Mouse (Mus musculus): ENCODE results near the gene Prmt9. TPM values are rescaled to one million over a fixed set of nuclear protein-coding genes. Genes with fewer than 3 reads are reported as not detected.

Gene Prmt9
- polyA plus RNA-seq (2012) = 0.05 TPM in 2 replicates

DNA sequence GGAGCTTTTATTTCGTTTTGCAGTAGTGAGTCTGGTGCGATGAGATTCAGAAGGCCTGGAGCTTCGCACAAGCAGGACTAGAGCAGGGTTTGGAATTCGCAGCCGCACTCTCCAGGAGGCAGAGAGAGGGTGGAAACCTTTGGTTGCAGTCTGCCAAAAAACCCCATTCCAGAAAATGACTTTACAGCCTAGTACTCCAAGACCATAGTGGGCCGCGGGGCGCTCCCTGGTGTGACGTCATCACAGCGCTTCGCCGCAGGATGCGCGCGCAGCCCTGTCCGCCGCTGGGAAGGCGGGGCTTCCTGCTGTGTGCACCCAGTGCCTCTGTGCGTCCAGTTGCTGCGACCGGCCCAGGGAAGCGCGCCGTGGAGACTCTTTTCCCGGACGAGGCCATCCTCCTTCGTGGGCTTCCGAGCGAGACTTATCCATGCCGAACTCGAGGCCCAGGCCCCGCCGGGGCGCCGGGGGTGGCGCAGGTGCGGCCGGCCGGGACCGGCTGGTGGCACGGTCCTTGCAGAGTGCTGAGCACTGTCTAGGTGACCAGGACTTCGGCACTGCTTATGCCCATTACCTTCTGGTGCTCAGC lies at the start of gene Prmt9:
TSS of gene Prmt9 (plus strand) at position 277 of the 586 bp plus-strand sequence.
- no peaks in the 10 kb centered on the region for H3K27me3 ChIP-seq (ENCODE audit: control insufficient read depth)
- peaks cover 29% of the 10 kb centered on the region for H3K4me1 ChIP-seq (ENCODE audit: control insufficient read depth)
- H3K36me3 ChIP-seq (ENCODE audit: control insufficient read depth) = peaks cover 33% of the 10 kb centered on the region
- TF ChIP-seq TAL1 (IDR thresholded peaks at IDR 0.05; ENCODE audit: low read length) (no peak), GATA1 (IDR thresholded peaks at IDR 0.05; ENCODE audit: low read length) (no peak)
- peak within 1 kb of the TSS; percentile 72 for H3K4me3 ChIP-seq (replicated peaks)
- no peaks in the 10 kb centered on the region for H3K9me3 ChIP-seq (ENCODE audit: control insufficient read depth, low read length)

GRCm38 (mm10) chr8:77500264-77500663 lies 48.9 kb upstream of the Prmt9 start:
- no peaks in the 10 kb centered on the region for H3K4me1 ChIP-seq (ENCODE audit: control insufficient read depth)
- H3K9me3 ChIP-seq (ENCODE audit: control insufficient read depth, low read length) = no peaks in the 10 kb centered on the region
- H3K27me3 ChIP-seq (ENCODE audit: control insufficient read depth) = no peaks in the 10 kb centered on the region
- no peaks in the 10 kb centered on the region for H3K36me3 ChIP-seq (ENCODE audit: control insufficient read depth)
- TF ChIP-seq TAL1 (IDR thresholded peaks at IDR 0.05; ENCODE audit: low read length) = no peak
- no peak for TF ChIP-seq GATA1 (IDR thresholded peaks at IDR 0.05; ENCODE audit: low read length)
- H3K4me3 ChIP-seq (replicated peaks) = no peak overlapping the region

DNA sequence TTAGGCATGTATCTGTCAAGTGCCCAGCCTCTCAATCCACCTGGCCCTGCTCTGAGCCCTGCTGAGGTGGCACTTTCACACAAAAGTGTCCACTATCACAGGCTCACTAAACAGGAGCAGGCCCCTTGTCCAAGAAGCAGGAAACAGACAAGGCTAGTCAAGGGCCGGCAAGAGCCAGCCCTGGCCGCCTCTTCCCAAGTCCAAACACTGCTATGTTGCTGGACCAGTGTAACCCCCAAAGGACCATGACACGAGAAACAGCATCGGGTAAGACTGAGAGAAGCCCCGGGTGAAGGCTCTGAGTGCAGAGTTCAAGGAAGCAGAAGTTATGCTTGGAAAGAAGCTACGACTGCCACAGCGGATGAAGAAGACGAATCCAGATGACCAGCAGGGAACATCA lies 48.1 kb upstream of the Prmt9 start:
- no peaks in the 10 kb centered on the region for H3K4me1 ChIP-seq (ENCODE audit: control insufficient read depth)
- no peaks in the 10 kb centered on the region for H3K9me3 ChIP-seq (ENCODE audit: control insufficient read depth, low read length)
- no peaks in the 10 kb centered on the region for H3K36me3 ChIP-seq (ENCODE audit: control insufficient read depth)
- TF ChIP-seq TAL1 (IDR thresholded peaks at IDR 0.05; ENCODE audit: low read length) (no peak), GATA1 (IDR thresholded peaks at IDR 0.05; ENCODE audit: low read length) (no peak)
- H3K4me3 ChIP-seq (replicated peaks) = no peak overlapping the region
- H3K27me3 ChIP-seq (ENCODE audit: control insufficient read depth) = no peaks in the 10 kb centered on the region

- TF ChIP-seq TAL1 (IDR thresholded peaks at IDR 0.05; ENCODE audit: low read length) (no peak), GATA1 (IDR thresholded peaks at IDR 0.05; ENCODE audit: low read length) (no peak)
- Histone ChIP-seq H3K36me3 (ENCODE audit: control insufficient read depth) (no peaks in the 10 kb centered on the region), H3K4me3 (replicated peaks) (no peak overlapping the region), H3K9me3 (ENCODE audit: control insufficient read depth, low read length) (no peaks in the 10 kb centered on the region), H3K4me1 (ENCODE audit: control insufficient read depth) (no peaks in the 10 kb centered on the region), H3K27me3 (ENCODE audit: control insufficient read depth) (no peaks in the 10 kb centered on the region)
These were observed 46.6 kb upstream of the Prmt9 start for GRCm38 (mm10) chr8:77502547-77502946.

DNA sequence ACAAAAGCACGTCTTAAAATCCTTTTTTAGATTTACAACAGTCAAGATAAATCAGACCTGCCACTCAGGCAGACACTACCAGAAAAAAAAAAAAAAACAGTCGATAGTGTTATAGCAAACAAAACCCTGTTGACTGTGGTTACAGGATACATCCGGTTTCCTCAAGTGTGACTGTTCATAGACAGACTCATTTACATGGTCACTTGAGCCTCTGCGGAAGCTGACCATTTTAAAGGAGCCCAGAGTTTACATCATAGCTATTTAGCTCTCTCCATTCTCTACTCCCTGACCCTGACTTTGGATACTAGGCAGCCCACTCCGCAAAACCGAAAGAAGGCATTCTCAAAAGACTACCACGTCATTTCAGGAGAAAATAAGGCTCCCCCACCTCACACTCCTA lies 42.7 kb upstream of the Prmt9 start:
- no peaks in the 10 kb centered on the region for H3K36me3 ChIP-seq (ENCODE audit: control insufficient read depth)
- TF ChIP-seq GATA1 (IDR thresholded peaks at IDR 0.05; ENCODE audit: low read length) (no peak), TAL1 (IDR thresholded peaks at IDR 0.05; ENCODE audit: low read length) (no peak)

DNA sequence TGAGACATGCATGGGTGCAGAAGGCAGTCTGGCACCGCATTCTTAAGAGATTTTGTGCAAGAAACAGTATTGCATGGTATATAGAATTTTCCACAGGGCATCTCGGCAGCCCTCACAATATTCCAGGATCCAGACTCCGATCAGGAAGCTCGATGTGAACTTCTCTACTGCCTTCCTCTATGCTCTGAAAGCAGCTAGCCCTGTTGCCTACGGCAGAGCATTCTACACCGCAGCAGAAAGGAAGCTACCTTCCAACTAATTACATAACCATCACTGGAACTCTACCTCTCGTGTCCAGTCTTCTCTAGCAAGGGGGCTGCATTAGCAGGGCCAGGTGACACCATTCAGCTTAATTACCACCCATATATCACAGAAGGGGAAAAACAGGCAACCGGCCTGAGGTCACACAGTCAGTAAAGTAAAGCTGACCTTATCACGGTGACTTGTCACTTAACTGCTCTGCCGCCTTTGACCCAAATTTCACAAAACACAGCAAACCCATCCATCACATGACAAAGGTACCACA lies 41.6 kb upstream of the Prmt9 start:
- TF ChIP-seq GATA1 (IDR thresholded peaks at IDR 0.05; ENCODE audit: low read length) (no peak), TAL1 (IDR thresholded peaks at IDR 0.05; ENCODE audit: low read length) (no peak)
- Histone ChIP-seq H3K4me1 (ENCODE audit: control insufficient read depth) (peaks cover 2% of the 10 kb centered on the region; the same call in 1 of the 2 replicates), H3K36me3 (ENCODE audit: control insufficient read depth) (no peaks in the 10 kb centered on the region), H3K27me3 (ENCODE audit: control insufficient read depth) (no peaks in the 10 kb centered on the region), H3K9me3 (ENCODE audit: control insufficient read depth, low read length) (no peaks in the 10 kb centered on the region), H3K4me3 (replicated peaks) (no peak overlapping the region)

More for the DNA sequence above, 42.7 kb upstream of the Prmt9 start:
- Histone ChIP-seq H3K4me1 (ENCODE audit: control insufficient read depth) (peaks cover 2% of the 10 kb centered on the region; the same call in 1 of the 2 replicates), H3K9me3 (ENCODE audit: control insufficient read depth, low read length) (no peaks in the 10 kb centered on the region), H3K4me3 (replicated peaks) (no peak overlapping the region), H3K27me3 (ENCODE audit: control insufficient read depth) (no peaks in the 10 kb centered on the region)

DNA sequence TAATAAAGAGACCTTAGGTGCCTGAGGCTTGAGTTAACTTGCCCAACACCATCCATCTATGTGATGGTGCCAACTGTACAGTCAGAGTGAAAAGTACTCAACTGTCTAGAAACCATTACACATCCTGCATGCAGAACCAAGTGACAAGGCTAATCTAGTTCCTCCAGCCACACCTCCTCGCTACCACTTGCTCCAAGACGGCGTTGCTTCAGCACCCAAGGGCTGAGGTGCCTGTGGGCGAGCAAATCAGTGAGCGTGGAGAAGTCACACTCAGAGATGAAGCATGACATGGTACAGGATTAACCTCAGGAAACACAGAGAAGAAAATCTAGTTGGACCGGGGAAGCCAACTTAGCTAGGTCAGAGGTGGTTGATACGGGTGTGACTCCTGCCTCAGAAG lies 40.2 kb upstream of the Prmt9 start:
- no peaks in the 10 kb centered on the region for H3K27me3 ChIP-seq (ENCODE audit: control insufficient read depth)
- H3K9me3 ChIP-seq (ENCODE audit: control insufficient read depth, low read length) = no peaks in the 10 kb centered on the region
- no peaks in the 10 kb centered on the region for H3K36me3 ChIP-seq (ENCODE audit: control insufficient read depth)
- H3K4me3 ChIP-seq (replicated peaks) = no peak overlapping the region
- H3K4me1 ChIP-seq (ENCODE audit: control insufficient read depth) = peaks cover 2% of the 10 kb centered on the region; the same call in 1 of the 2 replicates
- TF ChIP-seq GATA1 (IDR thresholded peaks at IDR 0.05; ENCODE audit: low read length) = no peak
- no peak for TF ChIP-seq TAL1 (IDR thresholded peaks at IDR 0.05; ENCODE audit: low read length)

DNA sequence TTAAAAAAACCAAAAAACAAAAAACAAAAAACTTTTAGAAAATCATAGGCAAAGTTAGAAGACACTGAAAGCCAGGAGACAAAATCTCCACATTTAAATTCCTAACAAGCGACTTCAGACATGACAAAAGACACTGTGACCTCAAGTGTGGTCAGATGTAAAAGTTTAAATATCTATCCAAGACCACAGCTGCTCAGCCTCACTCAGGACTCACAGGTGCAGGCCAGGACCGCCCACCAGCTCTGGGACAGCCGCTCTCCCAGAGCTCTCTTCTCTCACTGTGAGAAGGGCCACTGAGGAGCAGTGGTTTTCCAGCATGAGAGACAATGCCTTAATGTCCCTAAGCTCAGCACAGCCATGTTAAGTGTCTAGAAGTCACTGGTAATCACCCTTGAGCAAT lies 38.8 kb upstream of the Prmt9 start:
- peaks cover 2% of the 10 kb centered on the region; the same call in 1 of the 2 replicates for H3K4me1 ChIP-seq (ENCODE audit: control insufficient read depth)
- H3K27me3 ChIP-seq (ENCODE audit: control insufficient read depth) = no peaks in the 10 kb centered on the region
- no peaks in the 10 kb centered on the region for H3K9me3 ChIP-seq (ENCODE audit: control insufficient read depth, low read length)
- no peak overlapping the region for H3K4me3 ChIP-seq (replicated peaks)
- TF ChIP-seq TAL1 (IDR thresholded peaks at IDR 0.05; ENCODE audit: low read length) (no peak), GATA1 (IDR thresholded peaks at IDR 0.05; ENCODE audit: low read length) (no peak)
- H3K36me3 ChIP-seq (ENCODE audit: control insufficient read depth) = no peaks in the 10 kb centered on the region

DNA sequence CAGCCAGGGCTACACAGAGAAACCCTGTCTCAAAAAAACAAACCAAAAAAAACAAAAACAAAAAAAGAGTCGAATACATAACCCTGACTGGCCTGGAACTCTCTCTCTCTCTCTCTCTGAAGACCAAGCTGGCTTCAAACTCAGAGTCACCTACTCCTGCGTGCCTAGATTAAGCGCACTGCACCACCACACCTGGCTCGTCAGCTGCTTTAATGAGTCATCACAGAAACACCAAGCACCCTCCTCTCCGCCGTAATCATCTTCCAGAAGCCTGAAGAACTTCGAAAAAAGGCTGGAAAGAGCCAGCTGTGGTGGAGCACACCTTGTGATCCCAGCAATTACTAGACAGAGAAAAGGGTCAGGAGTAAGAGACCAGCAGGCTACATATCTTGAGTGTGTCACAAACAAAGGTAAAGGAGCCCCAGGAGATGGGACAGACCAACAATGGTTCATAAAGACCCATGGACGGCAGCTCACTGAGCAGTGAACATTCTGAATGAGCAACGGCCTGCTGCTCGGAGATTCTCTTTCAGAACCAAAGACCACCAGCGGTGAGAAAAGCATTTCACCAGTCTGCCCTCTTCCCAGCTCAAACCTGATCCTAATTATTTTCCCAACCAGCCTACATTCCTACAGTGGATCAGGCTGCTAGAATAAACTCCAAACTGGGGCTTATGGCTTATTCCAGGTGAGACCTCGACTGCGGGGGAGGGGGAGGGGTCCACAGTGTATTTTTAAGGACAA lies 37.3 kb upstream of the Prmt9 start:
- TF ChIP-seq GATA1 (IDR thresholded peaks at IDR 0.05; ENCODE audit: low read length) (no peak), TAL1 (IDR thresholded peaks at IDR 0.05; ENCODE audit: low read length) (no peak)
- Histone ChIP-seq H3K9me3 (ENCODE audit: control insufficient read depth, low read length) (no peaks in the 10 kb centered on the region), H3K36me3 (ENCODE audit: control insufficient read depth) (no peaks in the 10 kb centered on the region), H3K4me3 (replicated peaks) (no peak overlapping the region), H3K4me1 (ENCODE audit: control insufficient read depth) (peaks cover 7% of the 10 kb centered on the region), H3K27me3 (ENCODE audit: control insufficient read depth) (peaks cover 9% of the 10 kb centered on the region)
